Mouse (Mus musculus) embryonic facial prominence, embryonic 12.5 days (tissue): ENCODE data around the gene Ralgps1. TPM values are rescaled to one million over a fixed set of nuclear protein-coding genes. Genes with fewer than 3 reads are reported as not detected.

Experiments used
- ATAC-seq: fragments of 200-750 bp; cut with Nextera tagmentation; 2 replicates; pipeline ENCODE4 v1.8.0; 2017; ENCODE audit not compliant: insufficient number of reproducible peaks, insufficient read depth, low FRiP score, low TSS enrichment
- H3K27ac ChIP-seq: fragments of 300-500 bp; sonication (generic); 2 replicates; pipeline ENCODE4 v1.5.1; 2016; ENCODE audit warnings: mild to moderate bottlenecking
- H3K27me3 ChIP-seq: fragments of 300-500 bp; sonication (generic); 2 replicates; pipeline ENCODE4 v1.6.1; 2016; ENCODE audit warnings: mild to moderate bottlenecking, moderate library complexity
- H3K36me3 ChIP-seq: fragments of 300-500 bp; sonication (generic); 2 replicates; pipeline ENCODE4 v1.6.1; 2016; ENCODE audit warnings: mild to moderate bottlenecking
- H3K4me1 ChIP-seq: fragments of 300-500 bp; sonication (generic); 2 replicates; pipeline ENCODE4 v1.6.1; 2016
- H3K4me2 ChIP-seq: fragments of 300-500 bp; sonication (generic); replicated peaks from 2 replicates; pipeline ENCODE4 v1.6.1; 2016; ENCODE audit warnings: mild to moderate bottlenecking, moderate library complexity
- H3K4me3 ChIP-seq: fragments of 300-500 bp; sonication (generic); 2 replicates; pipeline ENCODE4 v1.5.1; 2016; ENCODE audit warnings: mild to moderate bottlenecking
- H3K9ac ChIP-seq: fragments of 300-500 bp; sonication (generic); 2 replicates; pipeline ENCODE4 v1.6.1; 2016; ENCODE audit warnings: mild to moderate bottlenecking, moderate library complexity
- H3K9me3 ChIP-seq: fragments of 300-500 bp; sonication (generic); 2 replicates; pipeline ENCODE4 v1.6.1; 2016; ENCODE audit warnings: mild to moderate bottlenecking, moderate library complexity
- WGBS: fragments of 180-500 bp; shearing (Covaris S2); methylation state at CpG from one replicate; pipeline ENCODE4 v1.1.7; 2016; 5-methylcytosine and 5-hydroxymethylcytosine counted together
- polyA plus RNA-seq: library from polyadenylated mRNA; unstranded; fragments of >200 nt; fragmentation: Nextera tagmentation; extraction: Ambion mirVana; gene quantifications from 2 replicates; pipeline ENCODE4 v1.2.1, GENCODE M21; 2016

Gene Ralgps1
- polyA plus RNA-seq, 1 experiment from 2014 or later: 4.8 TPM

GRCm38 (mm10) chr2:33393951-33394635 lies 22.8 kb upstream of the Ralgps1 start:
- Histone ChIP-seq H3K9ac (no peak overlapping the region), H3K27ac (no peak overlapping the region), H3K4me2 (no peak overlapping the region), H3K4me1 (no peaks in the 10 kb centered on the region), H3K4me3 (no peak overlapping the region), H3K27me3 (no peaks in the 10 kb centered on the region), H3K9me3 (no peaks in the 10 kb centered on the region), H3K36me3 (no peaks in the 10 kb centered on the region)
- 82% methylated on average over 11 of the region's 11 CpGs for WGBS
- ATAC-seq: no peak

GRCm38 (mm10) chr2:33393021-33393420 lies 21.7 kb upstream of the Ralgps1 start:
- no peaks in the 10 kb centered on the region for H3K36me3 ChIP-seq
- no peak overlapping the region for H3K4me2 ChIP-seq
- no peak overlapping the region for H3K4me3 ChIP-seq
- H3K27me3 ChIP-seq: no peaks in the 10 kb centered on the region
- H3K4me1 ChIP-seq: no peaks in the 10 kb centered on the region
- no peaks in the 10 kb centered on the region for H3K9me3 ChIP-seq
- no peak for ATAC-seq
- H3K9ac ChIP-seq: no peak overlapping the region
- no peak overlapping the region for H3K27ac ChIP-seq

- Histone ChIP-seq H3K4me3 (peak overlapping the region; percentile 67), H3K4me2 (peak overlapping the region; percentile 78), H3K27ac (no peak overlapping the region), H3K9me3 (peaks cover 2% of the 10 kb centered on the region; the same call in 1 of the 2 replicates), H3K27me3 (no peaks in the 10 kb centered on the region), H3K4me1 (peaks cover 7% of the 10 kb centered on the region), H3K9ac (no peak overlapping the region), H3K36me3 (no peaks in the 10 kb centered on the region)
- 31% methylated on average over 18 of the region's 18 CpGs for WGBS
- ATAC-seq: no peak
Measured at GRCm38 (mm10) chr2:33371648-33372408, 542 bp upstream of the Ralgps1 start.

- H3K9ac ChIP-seq: 0 out of 2 replicates have a peak overlapping the region, but pooled peaks have one; percentile 7
Measured at GRCm38 (mm10) chr2:33370276-33370776, 960 bp downstream of the Ralgps1 start.

GRCm38 (mm10) chr2:33369453-33369852 lies 1.8 kb downstream of the Ralgps1 start:
- Histone ChIP-seq H3K9me3 (no peaks in the 10 kb centered on the region), H3K9ac (no peak overlapping the region), H3K4me1 (peaks cover 7% of the 10 kb centered on the region), H3K4me2 (no peak overlapping the region), H3K27me3 (no peaks in the 10 kb centered on the region), H3K27ac (no peak overlapping the region), H3K4me3 (no peak overlapping the region), H3K36me3 (no peaks in the 10 kb centered on the region)
- ATAC-seq: no peak
- WGBS: 59% methylated on average over 3 of the region's 3 CpGs

More at GRCm38 (mm10) chr2:33370276-33370776, 960 bp downstream of the Ralgps1 start:
- H3K4me3 ChIP-seq: peak overlapping the region; percentile 67
- WGBS: 14% methylated on average over 15 of the region's 15 CpGs
- no peak overlapping the region for H3K27ac ChIP-seq
- H3K9me3 ChIP-seq: no peaks in the 10 kb centered on the region
- H3K4me2 ChIP-seq: peak overlapping the region; percentile 78
- peaks cover 7% of the 10 kb centered on the region for H3K4me1 ChIP-seq
- no peaks in the 10 kb centered on the region for H3K36me3 ChIP-seq
- peak; percentile 11; the same call in 1 of the 2 replicates for ATAC-seq
- H3K27me3 ChIP-seq: no peaks in the 10 kb centered on the region

- 79% methylated on average over 1 of the region's 1 CpGs for WGBS
- ATAC-seq: no peak
Measured at GRCm38 (mm10) chr2:33368486-33368885, 2.8 kb downstream of the Ralgps1 start.

GRCm38 (mm10) chr2:33365703-33366471 lies 5.4 kb downstream of the Ralgps1 start:
- Histone ChIP-seq H3K4me1 (peaks cover 7% of the 10 kb centered on the region), H3K36me3 (no peaks in the 10 kb centered on the region), H3K4me3 (no peak overlapping the region), H3K27ac (no peak overlapping the region), H3K9me3 (no peaks in the 10 kb centered on the region), H3K27me3 (no peaks in the 10 kb centered on the region), H3K4me2 (no peak overlapping the region), H3K9ac (no peak overlapping the region)
- WGBS: 81% methylated on average over 9 of the region's 9 CpGs
- no peak for ATAC-seq

More at GRCm38 (mm10) chr2:33368486-33368885, 2.8 kb downstream of the Ralgps1 start:
- peaks cover 7% of the 10 kb centered on the region for H3K4me1 ChIP-seq
- no peak overlapping the region for H3K4me3 ChIP-seq
- no peaks in the 10 kb centered on the region for H3K27me3 ChIP-seq
- no peaks in the 10 kb centered on the region for H3K36me3 ChIP-seq
- H3K27ac ChIP-seq: no peak overlapping the region
- H3K9me3 ChIP-seq: no peaks in the 10 kb centered on the region
- no peak overlapping the region for H3K9ac ChIP-seq
- H3K4me2 ChIP-seq: no peak overlapping the region

- no peak overlapping the region for H3K4me3 ChIP-seq
- WGBS: 91% methylated on average over 4 of the region's 4 CpGs
- H3K9me3 ChIP-seq: no peaks in the 10 kb centered on the region
- no peaks in the 10 kb centered on the region for H3K27me3 ChIP-seq
- no peaks in the 10 kb centered on the region for H3K4me1 ChIP-seq
- H3K4me2 ChIP-seq: no peak overlapping the region
- no peak overlapping the region for H3K27ac ChIP-seq
- no peak for ATAC-seq
- H3K36me3 ChIP-seq: no peaks in the 10 kb centered on the region
- H3K9ac ChIP-seq: no peak overlapping the region
Measured at GRCm38 (mm10) chr2:33364656-33365055, 6.6 kb downstream of the Ralgps1 start.

- H3K27ac ChIP-seq: no peak overlapping the region
- H3K9ac ChIP-seq: no peak overlapping the region
- H3K27me3 ChIP-seq: no peaks in the 10 kb centered on the region
- H3K4me1 ChIP-seq: no peaks in the 10 kb centered on the region
- no peak for ATAC-seq
- no peak overlapping the region for H3K4me3 ChIP-seq
- WGBS: 82% methylated on average over 4 of the region's 4 CpGs
- H3K36me3 ChIP-seq: no peaks in the 10 kb centered on the region
- H3K9me3 ChIP-seq: no peaks in the 10 kb centered on the region
- H3K4me2 ChIP-seq: no peak overlapping the region
Measured at GRCm38 (mm10) chr2:33363890-33364289, 7.4 kb downstream of the Ralgps1 start.

- Histone ChIP-seq H3K27me3 (no peaks in the 10 kb centered on the region), H3K27ac (no peak overlapping the region), H3K9ac (no peak overlapping the region), H3K4me2 (no peak overlapping the region), H3K4me3 (no peak overlapping the region), H3K9me3 (no peaks in the 10 kb centered on the region), H3K36me3 (no peaks in the 10 kb centered on the region), H3K4me1 (no peaks in the 10 kb centered on the region)
- WGBS: 81% methylated on average over 9 of the region's 9 CpGs
- ATAC-seq: no peak
Measured at GRCm38 (mm10) chr2:33361139-33361716, 10.1 kb downstream of the Ralgps1 start.

- Histone ChIP-seq H3K4me2 (no peak overlapping the region), H3K4me1 (no peaks in the 10 kb centered on the region), H3K27me3 (no peaks in the 10 kb centered on the region), H3K27ac (no peak overlapping the region), H3K36me3 (no peaks in the 10 kb centered on the region), H3K4me3 (no peak overlapping the region), H3K9me3 (no peaks in the 10 kb centered on the region), H3K9ac (no peak overlapping the region)
- WGBS: 62% methylated on average over 3 of the region's 3 CpGs
- no peak for ATAC-seq
Measured at GRCm38 (mm10) chr2:33360564-33360963, 10.7 kb downstream of the Ralgps1 start.
